ENCODE assay signal across 8 mouse cellular contexts in genomic region chr7:45705873-45706281, GRCm38 (mm10). TPM values are rescaled to one million over a fixed set of nuclear protein-coding genes. Genes with fewer than 3 reads are reported as not detected.
A peak's percentile ranks its signal among the peaks of the same experiment; 100 is the strongest.
DNase-seq lines count a peak whose midpoint lies in the region; ATAC-seq and TF ChIP-seq lines count a peak whose summit lies in the region.

No protein-coding gene starts in this region.

- peak overlapping the region; percentile 93 for H3K4me2 ChIP-seq in embryonic facial prominence, embryonic 14.5 days (ENCODE audit: low read depth, low read length)
- H3K4me2 ChIP-seq in heart, embryonic 15.5 days: peak overlapping the region; percentile 98
- H3K4me2 ChIP-seq in liver, embryonic 14.5 days (ENCODE audit: low read depth): peak overlapping the region; percentile 78
- H3K4me2 ChIP-seq in neural tube, embryonic 14.5 days (ENCODE audit: low read depth, low read length): peak overlapping the region; percentile 93

- whole genome bisulfite sequencing in embryonic facial prominence, embryonic 14.5 days: 0% methylated on average over 6 of the region's 7 CpGs
- 2% methylated on average over 7 of the region's 7 CpGs for WGBS in heart, embryonic 15.5 days
- 0% methylated on average over 7 of the region's 7 CpGs for WGBS in liver, embryonic 14.5 days (ENCODE audit: insufficient replicate concordance)
- 0% methylated on average over 7 of the region's 7 CpGs for WGBS in neural tube, embryonic 14.5 days

- H3K4me1 ChIP-seq in embryonic facial prominence, embryonic 14.5 days (ENCODE audit: control insufficient read depth, insufficient read depth, low read length): peaks cover 36% of the 10 kb centered on the region
- H3K4me1 ChIP-seq in heart, embryonic 15.5 days (replicated peaks): peaks cover 56% of the 10 kb centered on the region
- peaks cover 29 to 32% of the 10 kb centered on the region in 2 experiments for H3K4me1 ChIP-seq in liver, embryonic 14.5 days (replicated peaks; ENCODE audit: control insufficient read depth in 2 of 2, insufficient read depth in 2 of 2, low read length in 1 of 2)
- peaks cover 40% of the 10 kb centered on the region for H3K4me1 ChIP-seq in neural tube, embryonic 14.5 days (ENCODE audit: control insufficient read depth, insufficient read depth, low read length)

- H3ac ChIP-seq in C2C12 (ENCODE audit: control insufficient read depth, insufficient read length, low read depth): no peak overlapping the region

- no peaks in the 10 kb centered on the region for H3K36me3 ChIP-seq in C2C12 (ENCODE audit: control insufficient read depth, insufficient read depth)
- H3K36me3 ChIP-seq in embryonic facial prominence, embryonic 14.5 days (ENCODE audit: control insufficient read depth, insufficient read depth, low read length): peaks cover 14% of the 10 kb centered on the region
- peaks cover 8% of the 10 kb centered on the region for H3K36me3 ChIP-seq in heart, embryonic 15.5 days
- H3K36me3 ChIP-seq in liver, embryonic 14.5 days (replicated peaks; ENCODE audit: control insufficient read depth, insufficient read depth, low read depth): peaks cover 4% of the 10 kb centered on the region
- H3K36me3 ChIP-seq in neural tube, embryonic 14.5 days (ENCODE audit: control insufficient read depth, insufficient read depth, low read length): peaks cover 7% of the 10 kb centered on the region

- H3K4me3 ChIP-seq in C2C12 (ENCODE audit: insufficient read depth, poor library complexity, severe bottlenecking): peak overlapping the region; percentile 37
- H3K4me3 ChIP-seq in embryonic facial prominence, embryonic 14.5 days (ENCODE audit: low read depth, low read length): peak overlapping the region; percentile 65
- H3K4me3 ChIP-seq in heart, embryonic 15.5 days: peak overlapping the region; percentile 72
- H3K4me3 ChIP-seq in liver, embryonic 14.5 days (ENCODE audit: insufficient read depth in 1 of 2, low read depth in 2 of 2, low read length in 2 of 2): peak overlapping the region; percentile 46 to 63; a peak in 3 of 4 replicates
- H3K4me3 ChIP-seq in neural tube, embryonic 14.5 days (ENCODE audit: low read depth, low read length): peak overlapping the region; percentile 48

- ATAC-seq in embryonic facial prominence, embryonic 14.5 days (ENCODE audit: low read depth): no peak
- peak; percentile 15 for ATAC-seq in heart, embryonic 15.5 days (replicated peaks; ENCODE audit: insufficient number of reproducible peaks, insufficient read depth, low FRiP score, low read depth)
- ATAC-seq in liver, embryonic 14.5 days (ENCODE audit: insufficient read depth): no peak
- ATAC-seq in neural tube, embryonic 14.5 days (ENCODE audit: low read depth): no peak

- H3K9me3 ChIP-seq in embryonic facial prominence, embryonic 14.5 days (ENCODE audit: control insufficient read depth, low read length): no peaks in the 10 kb centered on the region
- no peaks in the 10 kb centered on the region for H3K9me3 ChIP-seq in heart, embryonic 15.5 days (replicated peaks)
- H3K9me3 ChIP-seq in liver, embryonic 14.5 days (ENCODE audit: control insufficient read depth, low read length): no peaks in the 10 kb centered on the region
- no peaks in the 10 kb centered on the region for H3K9me3 ChIP-seq in neural tube, embryonic 14.5 days (ENCODE audit: control insufficient read depth, low read length)

- no peak for TF ChIP-seq EP300 in liver, embryonic 14.5 days (IDR thresholded peaks at IDR 0.05; ENCODE audit: low read depth)

- H3K27me3 ChIP-seq in C2C12 (ENCODE audit: control insufficient read depth, insufficient read depth, insufficient read length): no peaks in the 10 kb centered on the region
- no peaks in the 10 kb centered on the region for H3K27me3 ChIP-seq in embryonic facial prominence, embryonic 14.5 days (replicated peaks; ENCODE audit: control insufficient read depth, insufficient read depth, low read length)
- H3K27me3 ChIP-seq in heart, embryonic 15.5 days: peaks cover 2% of the 10 kb centered on the region; the same call in 1 of the 2 replicates
- H3K27me3 ChIP-seq in liver, embryonic 14.5 days (ENCODE audit: control insufficient read depth, insufficient read depth, low read length): peaks cover 6% of the 10 kb centered on the region
- H3K27me3 ChIP-seq in neural tube, embryonic 14.5 days (ENCODE audit: control insufficient read depth, insufficient read depth, low read length): no peaks in the 10 kb centered on the region

- peak overlapping the region; percentile 84 for H3K27ac ChIP-seq in embryonic facial prominence, embryonic 14.5 days (replicated peaks; ENCODE audit: low read depth, low read length)
- H3K27ac ChIP-seq in heart, embryonic 15.5 days: peak overlapping the region; percentile 92
- H3K27ac ChIP-seq in liver, embryonic 14.5 days: no peak overlapping the region
- no peak overlapping the region for H3K27ac ChIP-seq in neural tube, embryonic 14.5 days (ENCODE audit: low read depth, low read length)

- no peaks in the 10 kb centered on the region for H3K79me2 ChIP-seq in C2C12 (ENCODE audit: control insufficient read depth, insufficient read depth)

- no peak for TF ChIP-seq CTCF in C2C12 (IDR thresholded peaks at IDR 0.05; ENCODE audit: control insufficient read depth, insufficient read depth, insufficient read length)
- TF ChIP-seq CTCF in liver, embryonic 14.5 days (IDR thresholded peaks at IDR 0.05; ENCODE audit: low read depth): no peak

- H3K9ac ChIP-seq in embryonic facial prominence, embryonic 14.5 days (ENCODE audit: low read depth, low read length): peak overlapping the region; percentile 82
- H3K9ac ChIP-seq in heart, embryonic 15.5 days: peak overlapping the region; percentile 91
- no peak overlapping the region; the same call in 1 of the 2 replicates for H3K9ac ChIP-seq in liver, embryonic 14.5 days (replicated peaks)
- peak overlapping the region; percentile 32; the same call in 1 of the 2 replicates for H3K9ac ChIP-seq in neural tube, embryonic 14.5 days (replicated peaks; ENCODE audit: low read depth, low read length)

- H3K79me3 ChIP-seq in C2C12 (ENCODE audit: low read depth): no peaks in the 10 kb centered on the region

- DNase-seq in adrenal gland, adult 18-20 months (ENCODE audit: low spot score in 2 of 2): peak; percentile 74 to 82
- DNase-seq in embryonic facial prominence, embryonic 14.5 days (ENCODE audit: low spot score): peak; percentile 80
- peak; percentile 87 for DNase-seq in kidney, postnatal 14 days
- DNase-seq in liver, embryonic 14.5 days (ENCODE audit: low read depth in 3 of 3, low spot score in 3 of 3): no peak
- DNase-seq in urinary bladder, postnatal 36 days (ENCODE audit: low spot score in 2 of 2): peak; percentile 78 to 89

TF ChIP-seq in C2C12, 6 proteins besides CTCF, POLR2A, EP300 and RAD21 (continues in another document):
- no peak for TF ChIP-seq USF1 (IDR thresholded peaks at IDR 0.05; ENCODE audit: low read depth)
- TF ChIP-seq MAX (IDR thresholded peaks at IDR 0.05): no peak
- no peak for TF ChIP-seq CEBPB (IDR thresholded peaks at IDR 0.05; ENCODE audit: low read depth)

RNA-seq across cellular contexts. Expression of gene Dbp, which starts 1.0 kb away (rescaled TPM):
- polyA plus RNA-seq in C2C12 (2012; fragmentation: generic; extraction: Trizol): 5.6 TPM
- total RNA-seq in adrenal gland, adult 18-20 months (2021): 10 to 100 TPM; 64.8 to 96.6 TPM
- 3.4 and 4.7 TPM in 2 replicates for polyA plus RNA-seq in embryonic facial prominence, embryonic 14.5 days (2014; fragmentation: Nextera tagmentation; extraction: Ambion mirVana)
- 3.0 and 4.3 TPM in 2 replicates for polyA plus RNA-seq in heart, embryonic 15.5 days (2015; fragmentation: Nextera tagmentation; extraction: Ambion mirVana)
- 0.69 and 0.80 TPM in 2 replicates for polyA plus RNA-seq in liver, embryonic 14.5 days (2012; rRNA removed)
- polyA plus RNA-seq in liver, embryonic 14.5 days (2014; fragmentation: Nextera tagmentation; extraction: Ambion mirVana): 0.51 and 0.54 TPM in 2 replicates
- 2.5 and 2.6 TPM in 2 replicates for polyA plus RNA-seq in neural tube, embryonic 14.5 days (2014; fragmentation: Nextera tagmentation; extraction: Ambion mirVana)

RNA-seq across cellular contexts. Expression of gene Car11, which starts 6.2 kb away (rescaled TPM):
- polyA plus RNA-seq in C2C12 (2012; fragmentation: generic; extraction: Trizol): 0.44 TPM
- 10 to 100 TPM; 15.8 to 16.9 TPM for total RNA-seq in adrenal gland, adult 18-20 months (2021)
- 7.9 and 8.9 TPM in 2 replicates for polyA plus RNA-seq in embryonic facial prominence, embryonic 14.5 days (2014; fragmentation: Nextera tagmentation; extraction: Ambion mirVana)
- polyA plus RNA-seq in heart, embryonic 15.5 days (2015; fragmentation: Nextera tagmentation; extraction: Ambion mirVana): 5.1 and 6.0 TPM in 2 replicates
- 0.23 and 0.58 TPM in 2 replicates for polyA plus RNA-seq in liver, embryonic 14.5 days (2012; rRNA removed)
- polyA plus RNA-seq in liver, embryonic 14.5 days (2014; fragmentation: Nextera tagmentation; extraction: Ambion mirVana): 0.42 and 0.44 TPM in 2 replicates
- polyA plus RNA-seq in neural tube, embryonic 14.5 days (2014; fragmentation: Nextera tagmentation; extraction: Ambion mirVana): 31.9 and 32.8 TPM in 2 replicates

RNA-seq across cellular contexts. Expression of gene Rpl18, which starts 9.4 kb away (rescaled TPM):
- polyA plus RNA-seq in C2C12 (2012; fragmentation: generic; extraction: Trizol): 4,453 TPM
- total RNA-seq in adrenal gland, adult 18-20 months (2021): 100 to 1,000 TPM; 934 to 965 TPM
- 1,174 and 1,204 TPM in 2 replicates for polyA plus RNA-seq in embryonic facial prominence, embryonic 14.5 days (2014; fragmentation: Nextera tagmentation; extraction: Ambion mirVana)
- 540 and 572 TPM in 2 replicates for polyA plus RNA-seq in heart, embryonic 15.5 days (2015; fragmentation: Nextera tagmentation; extraction: Ambion mirVana)
- 499 and 605 TPM in 2 replicates for polyA plus RNA-seq in liver, embryonic 14.5 days (2012; rRNA removed)
- polyA plus RNA-seq in liver, embryonic 14.5 days (2014; fragmentation: Nextera tagmentation; extraction: Ambion mirVana): 832 and 846 TPM in 2 replicates
- 603 and 609 TPM in 2 replicates for polyA plus RNA-seq in neural tube, embryonic 14.5 days (2014; fragmentation: Nextera tagmentation; extraction: Ambion mirVana)

RNA-seq across cellular contexts. Expression of gene Sec1, which starts 11.7 kb away (rescaled TPM):
- polyA plus RNA-seq in C2C12 (2012; fragmentation: generic; extraction: Trizol): 0.18 TPM
- under 1 TPM; 0.23 to 0.35 TPM for total RNA-seq in adrenal gland, adult 18-20 months (2021)
- polyA plus RNA-seq in embryonic facial prominence, embryonic 14.5 days (2014; fragmentation: Nextera tagmentation; extraction: Ambion mirVana): 2.1 and 2.5 TPM in 2 replicates
- 0.13 and 0.34 TPM in 2 replicates for polyA plus RNA-seq in heart, embryonic 15.5 days (2015; fragmentation: Nextera tagmentation; extraction: Ambion mirVana)
- polyA plus RNA-seq in liver, embryonic 14.5 days (2012; rRNA removed): 0.02 and 0.03 TPM in 2 replicates
- polyA plus RNA-seq in liver, embryonic 14.5 days (2014; fragmentation: Nextera tagmentation; extraction: Ambion mirVana): not detected in 2 replicates
- 0.13 and 0.54 TPM in 2 replicates for polyA plus RNA-seq in neural tube, embryonic 14.5 days (2014; fragmentation: Nextera tagmentation; extraction: Ambion mirVana)

RNA-seq across cellular contexts. Expression of gene Sphk2, which starts 11.9 kb away (rescaled TPM):
- polyA plus RNA-seq in C2C12 (2012; fragmentation: generic; extraction: Trizol): 16.9 TPM
- 10 to 100 TPM; 37.7 to 42.0 TPM for total RNA-seq in adrenal gland, adult 18-20 months (2021)
- 24.0 and 25.6 TPM in 2 replicates for polyA plus RNA-seq in embryonic facial prominence, embryonic 14.5 days (2014; fragmentation: Nextera tagmentation; extraction: Ambion mirVana)
- polyA plus RNA-seq in heart, embryonic 15.5 days (2015; fragmentation: Nextera tagmentation; extraction: Ambion mirVana): 13.7 and 21.0 TPM in 2 replicates
- 7.6 and 9.1 TPM in 2 replicates for polyA plus RNA-seq in liver, embryonic 14.5 days (2012; rRNA removed)
- 5.8 and 9.0 TPM in 2 replicates for polyA plus RNA-seq in liver, embryonic 14.5 days (2014; fragmentation: Nextera tagmentation; extraction: Ambion mirVana)
- polyA plus RNA-seq in neural tube, embryonic 14.5 days (2014; fragmentation: Nextera tagmentation; extraction: Ambion mirVana): 15.6 and 19.1 TPM in 2 replicates

Comparison
In these comparisons a context has a peak if more than half of its experiments do, and no peak if none do; other contexts are left out.
1. DNase-seq: peak in adrenal gland, adult 18-20 months (2 of 2), embryonic facial prominence, embryonic 14.5 days (single experiment), kidney, postnatal 14 days (single experiment) and urinary bladder, postnatal 36 days (2 of 2); none in liver, embryonic 14.5 days (0 of 3).
2. H3K27ac ChIP-seq: peak in embryonic facial prominence, embryonic 14.5 days (single experiment) and heart, embryonic 15.5 days (single experiment); none in liver, embryonic 14.5 days (single experiment) and neural tube, embryonic 14.5 days (single experiment).
3. Peak in every context shown above with its lines, with median percentiles within 50 percentile points of each other: H3K4me3 ChIP-seq and H3K4me2 ChIP-seq.